Mouse (Mus musculus) megakaryocyte, embryonic 14.5 days (primary cell): Measurements from ENCODE around the gene Hs3st3b1.

Experiments used
- FLI1 ChIP-seq: IDR thresholded peaks from 2 replicates; pipeline ENCODE4 v1.6.1; 2012; ENCODE audit warnings: low read length, inconsistent platforms, mixed read lengths
- GATA1 ChIP-seq: IDR thresholded peaks from 3 replicates; pipeline ENCODE4 v1.6.1; 2012; ENCODE audit warnings: mixed read lengths, low read length, inconsistent platforms, borderline replicate concordance

GRCm38 (mm10) chr11:63947024-63947423, 24.9 kb upstream of the Hs3st3b1 start:
- TF ChIP-seq GATA1 (no peak), FLI1 (no peak)
